8 mouse cellular contexts compared by ENCODE assay signal in the genomic region with DNA sequence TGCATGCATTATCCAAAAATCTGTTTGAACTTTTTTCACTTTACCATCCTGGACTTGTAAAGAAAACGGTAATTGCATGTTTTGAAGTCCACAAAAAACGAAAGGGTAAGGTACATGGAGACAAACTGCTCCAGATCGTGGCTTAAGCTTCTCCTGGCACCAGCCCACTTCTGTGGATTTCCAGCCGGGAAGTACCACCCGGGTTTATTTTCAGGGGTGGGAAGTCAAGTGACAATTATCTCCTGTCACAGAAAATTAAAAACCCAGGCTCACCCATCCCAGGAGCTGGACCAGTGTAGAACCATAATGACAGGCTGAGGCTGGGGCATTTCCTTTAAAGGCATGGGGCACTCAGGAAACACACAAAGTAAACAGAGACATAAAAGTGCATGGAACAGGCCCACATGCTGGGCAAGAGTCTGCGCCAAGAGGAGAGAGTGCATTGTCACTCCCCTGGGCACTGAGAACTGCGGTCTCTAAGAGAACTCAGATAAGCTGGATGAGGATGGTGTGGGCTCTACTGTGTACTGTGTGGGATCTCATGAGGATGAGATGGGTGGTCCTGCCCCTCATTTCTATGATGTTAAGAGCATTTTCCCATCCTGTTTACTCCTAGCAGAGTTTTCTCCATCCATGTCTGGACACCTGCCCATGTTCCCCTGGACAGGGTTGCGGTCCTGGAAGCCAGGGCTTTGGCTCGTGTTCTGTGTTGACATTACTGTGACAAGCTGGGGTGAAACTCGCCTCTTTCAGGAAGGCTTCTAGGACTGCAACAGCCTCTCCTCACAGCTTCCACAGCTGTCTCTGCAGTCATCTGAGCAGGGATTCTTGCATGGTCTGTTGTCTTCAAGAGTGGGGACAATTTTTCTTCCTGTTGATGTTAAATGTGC.
DNase-seq lines count a peak whose midpoint lies in the region; ATAC-seq and TF ChIP-seq lines count a peak whose summit lies in the region.
"Had no signal": no experiment of that assay in that cellular context is flagged by ENCODE, and none has a peak within 500 bp of the region (broad histone marks: within the 10 kb centered on the region; RNA-seq: fewer than 3 reads in every experiment).

No protein-coding gene starts in this region.

- no peak for TF ChIP-seq CTCF in kidney, adult 2 months (conservative IDR thresholded peaks at IDR 0.05; ENCODE audit: insufficient read depth, insufficient read length, low read depth, low read length)

- peak; percentile 33 for DNase-seq in kidney, adult 2 months
- no peak for DNase-seq in kidney, postnatal 10 days
- peak; percentile 7 for DNase-seq in retina, postnatal 1 day
- no peak for DNase-seq in forebrain, embryonic 10.5 days (ENCODE audit: extremely low spot score, low spot score)
- DNase-seq in frontal cortex, postnatal 14 days (ENCODE audit: low spot score in 2 of 2): no peak
- DNase-seq: liver had no signal

- WGBS in kidney, adult 2 months: 30% methylated on average over 10 of the region's 10 CpGs
- 49% methylated on average over 10 of the region's 10 CpGs for WGBS in heart, embryonic 13.5 days
- 50% methylated on average over 10 of the region's 10 CpGs for WGBS in kidney, embryonic 14.5 days
- WGBS in forebrain, embryonic 10.5 days: 73% methylated on average over 10 of the region's 10 CpGs

- no peak overlapping the region for H3K4me3 ChIP-seq in kidney, adult 2 months (ENCODE audit: insufficient read depth, low read depth, low read length)
- H3K4me3 ChIP-seq in heart, embryonic 13.5 days: no peak overlapping the region
- H3K4me3 ChIP-seq in kidney, embryonic 14.5 days (ENCODE audit: low read length): no peak overlapping the region
- H3K4me3 ChIP-seq in forebrain, embryonic 10.5 days: no peak overlapping the region

- H3K9me3 ChIP-seq in heart, embryonic 13.5 days: no peaks in the 10 kb centered on the region
- H3K9me3 ChIP-seq in kidney, embryonic 14.5 days (ENCODE audit: control insufficient read depth, low read length): no peaks in the 10 kb centered on the region
- no peaks in the 10 kb centered on the region for H3K9me3 ChIP-seq in forebrain, embryonic 10.5 days

- H3K27me3 ChIP-seq in kidney, adult 2 months (replicated peaks; ENCODE audit: control insufficient read depth, insufficient read depth, low read length): no peaks in the 10 kb centered on the region
- H3K27me3 ChIP-seq in heart, embryonic 13.5 days (replicated peaks): no peaks in the 10 kb centered on the region
- H3K27me3 ChIP-seq in kidney, embryonic 14.5 days (ENCODE audit: control insufficient read depth, insufficient read depth, low read length): no peaks in the 10 kb centered on the region
- H3K27me3 ChIP-seq in forebrain, embryonic 10.5 days (ENCODE audit: poor library complexity, severe bottlenecking): no peaks in the 10 kb centered on the region

- TF ChIP-seq POLR2A in kidney, adult 2 months (IDR thresholded peaks at IDR 0.05; ENCODE audit: low read depth, low read length): no peak

- no peak overlapping the region for H3K27ac ChIP-seq in kidney, adult 2 months (ENCODE audit: insufficient read depth, low read depth, low read length)
- H3K27ac ChIP-seq in heart, embryonic 13.5 days (replicated peaks): peak overlapping the region; percentile 50; the same call in 1 of the 2 replicates
- no peak overlapping the region for H3K27ac ChIP-seq in kidney, embryonic 14.5 days (ENCODE audit: low read depth, low read length)
- H3K27ac ChIP-seq in forebrain, embryonic 10.5 days: no peak overlapping the region

- H3K4me2 ChIP-seq in heart, embryonic 13.5 days: peak overlapping the region; percentile 17; the same call in 1 of the 2 replicates
- H3K4me2 ChIP-seq in kidney, embryonic 14.5 days (replicated peaks; ENCODE audit: low read depth, low read length): no peak overlapping the region

- H3K9ac ChIP-seq in heart, embryonic 13.5 days: no peak overlapping the region
- no peak overlapping the region for H3K9ac ChIP-seq in kidney, embryonic 14.5 days (ENCODE audit: low read depth, low read length)

- no peak for ATAC-seq in heart, embryonic 13.5 days (ENCODE audit: extremely low read depth, insufficient number of reproducible peaks, low FRiP score, low TSS enrichment)
- ATAC-seq in kidney, embryonic 14.5 days (ENCODE audit: low FRiP score, low TSS enrichment): 0 out of 2 replicates have a peak, but pooled peaks have one; percentile 64

- no peaks in the 10 kb centered on the region for H3K36me3 ChIP-seq in kidney, adult 2 months (ENCODE audit: control insufficient read depth, insufficient read depth, low read length)
- H3K36me3 ChIP-seq in heart, embryonic 13.5 days: no peaks in the 10 kb centered on the region
- H3K36me3 ChIP-seq in kidney, embryonic 14.5 days (ENCODE audit: control insufficient read depth, insufficient read depth, low read length): no peaks in the 10 kb centered on the region
- no peaks in the 10 kb centered on the region for H3K36me3 ChIP-seq in forebrain, embryonic 10.5 days (replicated peaks)

- no peaks in the 10 kb centered on the region; the same call in 1 of the 2 replicates for H3K4me1 ChIP-seq in kidney, adult 2 months (ENCODE audit: control insufficient read depth, insufficient read depth, low read length)
- peaks cover 15% of the 10 kb centered on the region for H3K4me1 ChIP-seq in heart, embryonic 13.5 days
- no peaks in the 10 kb centered on the region for H3K4me1 ChIP-seq in kidney, embryonic 14.5 days (ENCODE audit: control insufficient read depth, insufficient read depth, low read length)
- no peaks in the 10 kb centered on the region for H3K4me1 ChIP-seq in forebrain, embryonic 10.5 days

Comparison
In these comparisons a context has a peak if more than half of its experiments do, and no peak if none do; other contexts are left out.
1. DNase-seq: peak in kidney, adult 2 months (single experiment) and retina, postnatal 1 day (single experiment); none in kidney, postnatal 10 days (single experiment), forebrain, embryonic 10.5 days (single experiment) and frontal cortex, postnatal 14 days (0 of 2).